Mouse (Mus musculus): Measurements from ENCODE around the gene Stip1. TPM values are rescaled to one million over a fixed set of nuclear protein-coding genes. Genes with fewer than 3 reads are reported as not detected.
"Not testable (repeated sequence)": the region's sequence is repeated elsewhere in the genome, so short reads cannot be mapped to it uniquely, and the experiment has no call there.

Stip1 gene
- 9.2 and 15.0 TPM in 2 replicates for polyA plus RNA-seq (2012)

DNA sequence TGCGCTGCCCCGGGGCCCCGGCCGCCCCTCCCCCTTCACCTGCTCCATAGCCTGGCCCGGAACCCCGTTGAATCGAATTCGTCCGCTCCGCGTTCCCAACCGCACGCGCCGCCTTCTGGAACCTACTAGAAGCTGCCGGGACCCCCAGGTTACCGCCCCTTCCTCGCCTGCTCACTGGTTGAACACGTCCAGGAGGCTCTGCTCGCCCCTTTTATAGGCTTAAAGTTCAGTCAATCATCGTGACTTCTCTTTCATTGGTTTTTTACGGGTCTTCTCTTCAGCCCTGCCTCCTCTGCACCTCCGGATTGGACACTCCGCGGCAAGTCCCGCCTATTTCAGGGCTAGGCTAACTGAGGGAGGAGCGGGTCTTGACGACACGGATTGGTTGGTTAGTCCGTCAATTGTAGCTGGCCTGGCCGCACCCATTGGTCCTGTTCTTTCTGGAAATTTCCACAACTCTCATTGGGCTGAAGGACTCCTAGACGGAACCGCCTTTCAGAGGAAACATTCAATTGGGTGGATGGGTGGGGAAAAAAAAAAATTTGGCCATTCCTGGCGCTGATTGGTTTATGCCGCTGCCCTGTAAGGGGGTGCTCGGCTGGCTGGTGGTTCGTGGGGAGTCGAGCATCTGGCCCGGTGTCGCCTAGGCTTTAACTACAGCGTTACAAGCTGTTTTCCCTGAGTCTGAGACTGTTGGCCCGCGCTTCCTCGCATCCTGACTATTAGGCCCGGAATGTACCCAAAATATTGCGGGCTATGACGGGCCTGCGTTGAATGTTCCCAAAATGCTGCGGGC is at the start of gene Stip1:
Gene Stip1, minus strand, starts transcription at position 127 of the 796 bp plus-strand sequence.
- no peaks in the 10 kb centered on the region for H3K27me3 ChIP-seq (ENCODE audit: control insufficient read depth)
- no peaks in the 10 kb centered on the region for H3K9me3 ChIP-seq (ENCODE audit: control insufficient read depth, low read length)
- H3K4me1 ChIP-seq (ENCODE audit: control insufficient read depth): peaks cover 41% of the 10 kb centered on the region
- H3K4me3 ChIP-seq (replicated peaks): peak within 1 kb of the TSS; percentile 73
- TF ChIP-seq GATA1 (IDR thresholded peaks at IDR 0.05; ENCODE audit: low read length) (no peak), TAL1 (IDR thresholded peaks at IDR 0.05; ENCODE audit: low read length) (no peak)
- H3K36me3 ChIP-seq (ENCODE audit: control insufficient read depth): peaks cover 29% of the 10 kb centered on the region

DNA sequence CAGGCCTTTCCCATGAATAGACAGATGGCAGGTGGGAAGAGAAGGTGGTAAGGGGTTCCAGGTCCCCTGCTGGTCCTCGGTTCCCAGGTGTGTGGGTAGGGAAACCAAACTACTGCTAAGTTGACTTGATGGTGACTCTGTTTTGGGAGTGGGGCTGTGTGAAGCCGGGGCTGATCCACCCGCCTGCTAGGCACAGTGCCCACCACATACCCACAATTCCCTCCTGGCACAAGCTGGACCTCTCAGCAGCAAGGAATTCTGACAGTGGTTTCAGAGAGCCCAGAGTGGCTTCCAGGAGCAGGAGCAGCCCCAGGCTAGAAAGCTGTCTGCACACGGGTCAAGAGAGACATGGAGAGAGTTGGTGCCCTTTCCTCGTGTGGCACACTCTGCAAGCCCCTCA is 49.3 kb upstream of the Stip1 start:
- TF ChIP-seq GATA1 (IDR thresholded peaks at IDR 0.05; ENCODE audit: low read length) (no peak), TAL1 (IDR thresholded peaks at IDR 0.05; ENCODE audit: low read length) (no peak)
- no peak overlapping the region for H3K4me3 ChIP-seq (replicated peaks)
- H3K27me3 ChIP-seq (ENCODE audit: control insufficient read depth): peaks cover 49% of the 10 kb centered on the region
- H3K36me3 ChIP-seq (ENCODE audit: control insufficient read depth): no peaks in the 10 kb centered on the region
- H3K4me1 ChIP-seq (ENCODE audit: control insufficient read depth): no peaks in the 10 kb centered on the region; the same call in 1 of the 2 replicates
- H3K9me3 ChIP-seq (ENCODE audit: control insufficient read depth, low read length): no peaks in the 10 kb centered on the region

- Histone ChIP-seq H3K9me3 (ENCODE audit: control insufficient read depth, low read length) (no peaks in the 10 kb centered on the region), H3K4me3 (replicated peaks) (no peak overlapping the region), H3K27me3 (ENCODE audit: control insufficient read depth) (peaks cover 49% of the 10 kb centered on the region), H3K36me3 (ENCODE audit: control insufficient read depth) (no peaks in the 10 kb centered on the region), H3K4me1 (ENCODE audit: control insufficient read depth) (no peaks in the 10 kb centered on the region; the same call in 1 of the 2 replicates)
- TF ChIP-seq TAL1 (IDR thresholded peaks at IDR 0.05; ENCODE audit: low read length): no peak
- no peak for TF ChIP-seq GATA1 (IDR thresholded peaks at IDR 0.05; ENCODE audit: low read length)
Measured at GRCm38 (mm10) chr19:7088558-7088957, 48.8 kb upstream of the Stip1 start.

- no peak for TF ChIP-seq TAL1 (IDR thresholded peaks at IDR 0.05; ENCODE audit: low read length)
- no peak for TF ChIP-seq GATA1 (IDR thresholded peaks at IDR 0.05; ENCODE audit: low read length)
- H3K4me1 ChIP-seq (ENCODE audit: control insufficient read depth): no peaks in the 10 kb centered on the region; the same call in 1 of the 2 replicates
- H3K27me3 ChIP-seq (ENCODE audit: control insufficient read depth): peaks cover 34% of the 10 kb centered on the region
- no peak overlapping the region for H3K4me3 ChIP-seq (replicated peaks)
- no peaks in the 10 kb centered on the region for H3K9me3 ChIP-seq (ENCODE audit: control insufficient read depth, low read length)
- no peaks in the 10 kb centered on the region for H3K36me3 ChIP-seq (ENCODE audit: control insufficient read depth)
Measured at GRCm38 (mm10) chr19:7084734-7085133, 45.0 kb upstream of the Stip1 start.

DNA sequence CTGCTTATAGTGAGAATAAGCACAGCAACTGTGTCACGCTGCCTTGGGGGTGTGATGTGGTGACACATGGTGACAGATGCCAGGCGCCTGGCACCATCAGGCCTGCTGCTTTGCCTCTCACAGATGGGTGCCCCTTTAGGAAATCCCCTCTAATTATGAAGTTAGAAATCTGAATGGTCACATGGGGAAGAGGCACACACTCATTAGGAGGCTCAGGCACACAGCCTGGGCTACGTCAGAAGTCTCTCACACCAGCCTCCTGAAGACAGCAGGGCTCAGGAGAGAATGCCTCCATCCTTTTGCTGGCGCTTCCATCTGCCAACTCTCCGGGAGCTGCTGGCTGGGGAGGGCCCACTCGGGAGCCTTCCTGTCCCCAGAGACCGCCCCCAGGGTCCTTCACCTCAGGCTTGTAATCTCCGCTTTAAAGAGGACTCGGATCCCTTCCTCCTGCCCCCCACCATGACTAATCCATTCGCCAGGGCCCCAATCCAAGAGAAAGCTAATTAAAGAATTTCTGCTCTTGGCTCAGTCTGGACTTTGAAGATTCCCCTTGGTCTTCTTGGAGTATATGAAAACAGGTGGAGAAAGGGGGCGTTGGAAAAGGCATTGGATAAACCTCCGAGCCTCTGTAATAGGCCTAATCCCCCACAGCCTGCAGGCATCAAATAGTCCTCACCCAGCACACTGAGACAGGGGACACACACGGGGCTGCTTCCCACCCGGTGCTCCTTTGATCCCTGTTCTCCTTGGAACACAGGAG is 43.4 kb upstream of the Stip1 start:
- TF ChIP-seq GATA1 (IDR thresholded peaks at IDR 0.05; ENCODE audit: low read length): no peak
- TF ChIP-seq TAL1 (IDR thresholded peaks at IDR 0.05; ENCODE audit: low read length): no peak
- H3K4me3 ChIP-seq (replicated peaks): no peak overlapping the region
- H3K4me1 ChIP-seq (ENCODE audit: control insufficient read depth): no peaks in the 10 kb centered on the region; the same call in 1 of the 2 replicates
- H3K9me3 ChIP-seq (ENCODE audit: control insufficient read depth, low read length): no peaks in the 10 kb centered on the region
- H3K36me3 ChIP-seq (ENCODE audit: control insufficient read depth): no peaks in the 10 kb centered on the region
- peaks cover 23% of the 10 kb centered on the region for H3K27me3 ChIP-seq (ENCODE audit: control insufficient read depth)

GRCm38 (mm10) chr19:7081516-7082266 is 41.9 kb upstream of the Stip1 start:
- Histone ChIP-seq H3K9me3 (ENCODE audit: control insufficient read depth, low read length) (no peaks in the 10 kb centered on the region), H3K4me3 (replicated peaks) (no peak overlapping the region), H3K27me3 (ENCODE audit: control insufficient read depth) (peaks cover 11% of the 10 kb centered on the region), H3K36me3 (ENCODE audit: control insufficient read depth) (no peaks in the 10 kb centered on the region), H3K4me1 (ENCODE audit: control insufficient read depth) (no peaks in the 10 kb centered on the region; the same call in 1 of the 2 replicates)
- TF ChIP-seq TAL1 (IDR thresholded peaks at IDR 0.05; ENCODE audit: low read length) (no peak), GATA1 (IDR thresholded peaks at IDR 0.05; ENCODE audit: low read length) (no peak)

- TF ChIP-seq TAL1 (IDR thresholded peaks at IDR 0.05; ENCODE audit: low read length): no peak
- no peak for TF ChIP-seq GATA1 (IDR thresholded peaks at IDR 0.05; ENCODE audit: low read length)
- H3K36me3 ChIP-seq (ENCODE audit: control insufficient read depth): no peaks in the 10 kb centered on the region
- H3K27me3 ChIP-seq (ENCODE audit: control insufficient read depth): no peaks in the 10 kb centered on the region
- no peak overlapping the region for H3K4me3 ChIP-seq (replicated peaks)
- H3K4me1 ChIP-seq (ENCODE audit: control insufficient read depth): no peaks in the 10 kb centered on the region
- no peaks in the 10 kb centered on the region for H3K9me3 ChIP-seq (ENCODE audit: control insufficient read depth, low read length)
Measured at GRCm38 (mm10) chr19:7078271-7078670, 38.5 kb upstream of the Stip1 start.

GRCm38 (mm10) chr19:7077666-7078065 is 37.9 kb upstream of the Stip1 start:
- peaks cover under 1% of the 10 kb centered on the region; the same call in 1 of the 2 replicates for H3K27me3 ChIP-seq (ENCODE audit: control insufficient read depth)
- no peaks in the 10 kb centered on the region for H3K36me3 ChIP-seq (ENCODE audit: control insufficient read depth)
- no peaks in the 10 kb centered on the region for H3K9me3 ChIP-seq (ENCODE audit: control insufficient read depth, low read length)
- H3K4me3 ChIP-seq (replicated peaks): no peak overlapping the region
- TF ChIP-seq TAL1 (IDR thresholded peaks at IDR 0.05; ENCODE audit: low read length) (no peak), GATA1 (IDR thresholded peaks at IDR 0.05; ENCODE audit: low read length) (no peak)
- H3K4me1 ChIP-seq (ENCODE audit: control insufficient read depth): no peaks in the 10 kb centered on the region

DNA sequence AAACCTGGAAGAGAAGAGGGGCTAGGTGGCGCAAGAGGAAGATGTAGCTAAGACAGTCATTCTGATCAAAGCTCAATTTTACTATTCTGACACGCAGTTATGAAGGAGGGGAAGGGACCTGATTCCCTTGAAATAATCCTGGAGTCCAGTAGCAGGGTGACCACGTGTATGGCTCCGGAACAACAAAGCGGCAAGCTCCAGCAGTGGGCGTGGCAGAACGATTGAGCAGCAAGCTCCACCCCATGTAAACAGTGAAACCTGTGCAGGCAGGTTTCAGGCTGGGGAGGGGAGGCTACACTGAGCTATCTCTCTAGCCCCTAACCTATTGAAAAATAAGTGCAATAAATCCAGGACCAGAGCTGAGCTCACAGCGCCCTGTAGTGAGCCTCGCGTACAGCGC is 35.6 kb upstream of the Stip1 start:
- H3K27me3 ChIP-seq (ENCODE audit: control insufficient read depth): peaks cover 24% of the 10 kb centered on the region
- not testable (repeated sequence) for H3K36me3 ChIP-seq (ENCODE audit: control insufficient read depth); H3K9me3 ChIP-seq (ENCODE audit: control insufficient read depth, low read length); H3K4me1 ChIP-seq (ENCODE audit: control insufficient read depth); H3K4me3 ChIP-seq (replicated peaks)

Data from erythroblast, embryonic 14.5 days (primary cell).